Mouse (Mus musculus): Measurements from ENCODE around the gene Ctnnal1. TPM values are rescaled to one million over a fixed set of nuclear protein-coding genes. Genes with fewer than 3 reads are reported as not detected.
A peak's percentile ranks its signal among the peaks of the same experiment; 100 is the strongest.

Gene Ctnnal1
- total RNA-seq, 1 experiment: 62.0 TPM

- Histone ChIP-seq H3K9me3 (ENCODE audit: control insufficient read depth, insufficient read depth, low read depth, low read length) (no peaks in the 10 kb centered on the region), H3K27ac (ENCODE audit: insufficient read depth, low read depth, low read length, poor library complexity, severe bottlenecking) (0 out of 2 replicates have a peak overlapping the region, but pooled peaks have one; percentile 25), H3K4me1 (ENCODE audit: control insufficient read depth in 2 of 2, insufficient read depth in 2 of 2, low read length in 2 of 2, poor library complexity in 1 of 2) (peaks cover 4 to 9% of the 10 kb centered on the region in 2 experiments; a peak in 2 of 4 replicates), H3K9ac (ENCODE audit: insufficient read depth, low read depth, low read length, poor library complexity, severe bottlenecking) (peak overlapping the region; percentile 47; the same call in 1 of the 2 replicates), H3K4me3 (ENCODE audit: insufficient read depth in 1 of 2, low read depth in 1 of 2, low read length in 2 of 2, poor library complexity in 1 of 2, severe bottlenecking in 1 of 2) (peak overlapping the region in 1 of 2 experiments; percentile 29; a peak in 1 of 4 replicates), H3K36me3 (ENCODE audit: control insufficient read depth, insufficient read depth, low read length, poor library complexity, severe bottlenecking) (peaks cover 24% of the 10 kb centered on the region)
- in situ Hi-C loops (cut with MboI; ENCODE audit: low sequenced_read_pairs in 2 of 2, unreplicated experiment in 2 of 2): no loop called here
- no peak for DNase-seq (ENCODE audit: low read depth, low spot score)
- TF ChIP-seq HCFC1 (IDR thresholded peaks at IDR 0.05; ENCODE audit: borderline replicate concordance, insufficient read depth, low read length) (no peak), ZC3H11A (IDR thresholded peaks at IDR 0.05; ENCODE audit: borderline replicate concordance, low read depth, low read length) (no peak), CHD2 (IDR thresholded peaks at IDR 0.05; ENCODE audit: low read depth, low read length) (no peak), MAFK (IDR thresholded peaks at IDR 0.05; ENCODE audit: insufficient read depth, low read depth, low read length) (no peak), ZNF384 (IDR thresholded peaks at IDR 0.05; ENCODE audit: low read depth, low read length) (no peak; the same call in 1 of the 2 replicates)
Observed at GRCm38 (mm10) chr4:56844911-56845310, 20.1 kb downstream of the Ctnnal1 start.

- no peak for TF ChIP-seq ZNF384 (IDR thresholded peaks at IDR 0.05; ENCODE audit: low read depth, low read length)
- TF ChIP-seq MAFK (IDR thresholded peaks at IDR 0.05; ENCODE audit: insufficient read depth, low read depth, low read length): no peak
- TF ChIP-seq HCFC1 (IDR thresholded peaks at IDR 0.05; ENCODE audit: borderline replicate concordance, insufficient read depth, low read length): no peak
- TF ChIP-seq CHD2 (IDR thresholded peaks at IDR 0.05; ENCODE audit: low read depth, low read length): no peak
- no peak for TF ChIP-seq ZC3H11A (IDR thresholded peaks at IDR 0.05; ENCODE audit: borderline replicate concordance, low read depth, low read length)
- in situ Hi-C loops (cut with MboI; ENCODE audit: low sequenced_read_pairs in 2 of 2, unreplicated experiment in 2 of 2): no loop called here
Observed at GRCm38 (mm10) chr4:56843963-56844362, 21.0 kb downstream of the Ctnnal1 start.

GRCm38 (mm10) chr4:56842501-56842900, 22.5 kb downstream of the Ctnnal1 start:
- H3K4me1 ChIP-seq (ENCODE audit: control insufficient read depth in 2 of 2, insufficient read depth in 2 of 2, low read length in 2 of 2, poor library complexity in 1 of 2): peaks cover 3 to 7% of the 10 kb centered on the region in 2 experiments; a peak in 2 of 4 replicates
- no peaks in the 10 kb centered on the region for H3K9me3 ChIP-seq (ENCODE audit: control insufficient read depth, insufficient read depth, low read depth, low read length)
- no peak overlapping the region for H3K9ac ChIP-seq (ENCODE audit: insufficient read depth, low read depth, low read length, poor library complexity, severe bottlenecking)
- TF ChIP-seq MAFK (IDR thresholded peaks at IDR 0.05; ENCODE audit: insufficient read depth, low read depth, low read length) (no peak), ZNF384 (IDR thresholded peaks at IDR 0.05; ENCODE audit: low read depth, low read length) (no peak), ZC3H11A (IDR thresholded peaks at IDR 0.05; ENCODE audit: borderline replicate concordance, low read depth, low read length) (no peak), HCFC1 (IDR thresholded peaks at IDR 0.05; ENCODE audit: borderline replicate concordance, insufficient read depth, low read length) (no peak), CHD2 (IDR thresholded peaks at IDR 0.05; ENCODE audit: low read depth, low read length) (no peak)
- H3K4me3 ChIP-seq (ENCODE audit: insufficient read depth in 1 of 2, low read depth in 1 of 2, low read length in 2 of 2, poor library complexity in 1 of 2, severe bottlenecking in 1 of 2): no peak overlapping the region
- peaks cover 36% of the 10 kb centered on the region for H3K36me3 ChIP-seq (ENCODE audit: control insufficient read depth, insufficient read depth, low read length, poor library complexity, severe bottlenecking)
- H3K27ac ChIP-seq (ENCODE audit: insufficient read depth, low read depth, low read length, poor library complexity, severe bottlenecking): no peak overlapping the region
- in situ Hi-C loops (cut with MboI; ENCODE audit: low sequenced_read_pairs in 2 of 2, unreplicated experiment in 2 of 2): no loop called here
- no peak for DNase-seq (ENCODE audit: low read depth, low spot score)

More at GRCm38 (mm10) chr4:56843963-56844362, 21.0 kb downstream of the Ctnnal1 start:
- H3K9me3 ChIP-seq (ENCODE audit: control insufficient read depth, insufficient read depth, low read depth, low read length): no peaks in the 10 kb centered on the region
- no peak for DNase-seq (ENCODE audit: low read depth, low spot score)
- H3K4me1 ChIP-seq (ENCODE audit: control insufficient read depth in 2 of 2, insufficient read depth in 2 of 2, low read length in 2 of 2, poor library complexity in 1 of 2): peaks cover 4 to 9% of the 10 kb centered on the region in 2 experiments; a peak in 2 of 4 replicates
- no peak overlapping the region for H3K4me3 ChIP-seq (ENCODE audit: insufficient read depth in 1 of 2, low read depth in 1 of 2, low read length in 2 of 2, poor library complexity in 1 of 2, severe bottlenecking in 1 of 2)
- peaks cover 28% of the 10 kb centered on the region for H3K36me3 ChIP-seq (ENCODE audit: control insufficient read depth, insufficient read depth, low read length, poor library complexity, severe bottlenecking)
- no peak overlapping the region for H3K9ac ChIP-seq (ENCODE audit: insufficient read depth, low read depth, low read length, poor library complexity, severe bottlenecking)
- H3K27ac ChIP-seq (ENCODE audit: insufficient read depth, low read depth, low read length, poor library complexity, severe bottlenecking): no peak overlapping the region

- H3K4me1 ChIP-seq (ENCODE audit: control insufficient read depth in 2 of 2, insufficient read depth in 2 of 2, low read length in 2 of 2, poor library complexity in 1 of 2): no peaks in the 10 kb centered on the region
- TF ChIP-seq CHD2 (IDR thresholded peaks at IDR 0.05; ENCODE audit: low read depth, low read length): no peak
- TF ChIP-seq ZC3H11A (IDR thresholded peaks at IDR 0.05; ENCODE audit: borderline replicate concordance, low read depth, low read length): no peak
- no peak for TF ChIP-seq ZNF384 (IDR thresholded peaks at IDR 0.05; ENCODE audit: low read depth, low read length)
- TF ChIP-seq MAFK (IDR thresholded peaks at IDR 0.05; ENCODE audit: insufficient read depth, low read depth, low read length): no peak
- no peak for TF ChIP-seq HCFC1 (IDR thresholded peaks at IDR 0.05; ENCODE audit: borderline replicate concordance, insufficient read depth, low read length)
- in situ Hi-C loops (cut with MboI; ENCODE audit: low sequenced_read_pairs in 2 of 2, unreplicated experiment in 2 of 2): no loop called here
- no peak overlapping the region for H3K27ac ChIP-seq (ENCODE audit: insufficient read depth, low read depth, low read length, poor library complexity, severe bottlenecking)
- H3K9ac ChIP-seq (ENCODE audit: insufficient read depth, low read depth, low read length, poor library complexity, severe bottlenecking): no peak overlapping the region
- no peaks in the 10 kb centered on the region for H3K9me3 ChIP-seq (ENCODE audit: control insufficient read depth, insufficient read depth, low read depth, low read length)
- H3K36me3 ChIP-seq (ENCODE audit: control insufficient read depth, insufficient read depth, low read length, poor library complexity, severe bottlenecking): peaks cover 46% of the 10 kb centered on the region
- H3K4me3 ChIP-seq (ENCODE audit: insufficient read depth in 1 of 2, low read depth in 1 of 2, low read length in 2 of 2, poor library complexity in 1 of 2, severe bottlenecking in 1 of 2): no peak overlapping the region
- DNase-seq (ENCODE audit: low read depth, low spot score): no peak
Observed at GRCm38 (mm10) chr4:56840297-56840696, 24.7 kb downstream of the Ctnnal1 start.
